Mouse (Mus musculus) neutrophil, adult 59 days (primary cell): ENCODE results near the gene Gria2. TPM values are rescaled to one million over a fixed set of nuclear protein-coding genes. Genes with fewer than 3 reads are reported as not detected.

Source experiments
- total RNA-seq, 2 experiments: library from RNA; stranded (reverse); gene quantifications; 1 replicate in 1 of 2; 2 replicates in 1 of 2; pipeline ENCODE4 v1.2.4; 2023

Gria2 gene
- total RNA-seq, result not detected

DNA sequence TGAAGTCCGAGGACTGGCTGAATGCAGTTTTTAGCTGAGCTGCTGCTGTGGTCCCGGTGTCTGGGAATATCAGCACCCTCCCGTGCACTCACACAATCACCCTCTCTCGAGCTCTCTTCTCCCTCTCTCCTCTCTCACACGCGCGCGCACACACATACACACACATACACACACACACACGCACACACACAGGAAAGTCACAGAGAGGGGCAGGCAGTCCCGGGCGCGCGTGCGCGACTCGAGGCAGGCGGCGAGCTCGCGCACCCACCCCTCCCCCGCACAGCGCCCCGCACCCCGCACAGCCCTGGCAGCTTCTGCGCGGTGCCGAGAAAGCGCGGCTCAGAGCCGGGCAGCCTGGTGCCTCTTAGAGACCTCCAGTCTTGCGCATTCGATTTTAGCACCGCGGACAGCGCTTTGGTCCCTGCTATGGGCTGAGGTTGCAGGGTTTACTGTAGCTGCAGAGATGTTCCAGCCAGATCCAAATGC is at the start of gene Gria2:
Gria2 (minus strand) TSS at position 240 of the 486 bp plus-strand sequence.

Other genes starting within 250 kb of the Gria2 start
- gene Glrb, start 110.8 kb upstream of the Gria2 start, total RNA-seq, result not detected
- under 1 TPM in 1 of 2 experiments, not detected in 1; 0.16 TPM for gene Pdgfc, start 233.6 kb upstream of the Gria2 start, total RNA-seq